Mouse (Mus musculus) cortical plate, adult 2 months (tissue): ENCODE measurements around the gene Grhpr.

Experiments
- CTCF ChIP-seq: fragments of 200-500 bp; IDR thresholded peaks from 2 replicates; pipeline ENCODE4 v1.5.1; 2011; ENCODE audit warnings: mild to moderate bottlenecking, control low read depth, low read length; ENCODE audit not compliant: insufficient read depth; ENCODE audit errors: extremely low read depth
- POLR2A ChIP-seq: fragments of 200-500 bp; IDR thresholded peaks from 2 replicates; pipeline ENCODE4 v1.6.1; 2011; ENCODE audit warnings: mild to moderate bottlenecking, low read length, control low read depth; ENCODE audit not compliant: insufficient read depth; ENCODE audit errors: extremely low read depth

GRCm38 (mm10) chr4:45011581-45012104 is 30.4 kb downstream of the Grhpr start:
- TF ChIP-seq POLR2A (no peak; the same call in 1 of the 2 replicates), CTCF (no peak)
